Mouse (Mus musculus): ENCODE measurements around the gene Aff1.

DNA sequence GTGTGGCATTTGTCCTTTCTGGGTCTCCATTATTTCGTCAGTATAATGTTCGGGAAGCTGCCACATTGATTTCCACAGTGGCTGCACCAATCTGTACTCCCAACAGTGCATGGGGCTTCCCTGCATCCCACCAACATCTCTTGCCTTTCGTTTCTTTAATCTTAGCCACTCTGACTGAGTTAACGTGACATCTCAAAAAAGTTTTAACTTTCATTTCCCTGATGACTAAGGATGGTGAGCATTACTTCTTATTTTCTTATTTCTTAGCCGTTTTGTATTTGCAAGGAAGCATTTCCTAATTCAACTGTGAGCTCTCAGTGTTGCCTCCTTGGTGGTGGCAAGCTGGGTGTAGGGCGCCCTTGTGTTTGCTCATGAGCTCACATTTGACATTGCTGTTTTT lies 22.8 kb downstream of the Aff1 start:
- TF ChIP-seq CTCF (IDR thresholded peaks at IDR 0.05; ENCODE audit: borderline replicate concordance, extremely low read depth, insufficient read depth, insufficient read length) (no peak), POLR2A (IDR thresholded peaks at IDR 0.05; ENCODE audit: borderline replicate concordance, extremely low read depth, insufficient read depth, insufficient read length, poor library complexity, severe bottlenecking) (no peak)

All from brain, embryonic 14.5 days (tissue).